Mouse (Mus musculus): ENCODE data around the gene Ptpn11. TPM values are rescaled to one million over a fixed set of nuclear protein-coding genes. Genes with fewer than 3 reads are reported as not detected.

Ptpn11 gene
- polyA plus RNA-seq, 1 experiment from 2014 or later, result 10.6 TPM

- no peak overlapping the region for H3K27ac ChIP-seq (ENCODE audit: low read depth)
- H3K4me2 ChIP-seq (ENCODE audit: low read depth, low read length), result no peak overlapping the region
- 85% methylated on average over 4 of the region's 4 CpGs for WGBS (ENCODE audit: insufficient replicate concordance)
- H3K4me3 ChIP-seq (ENCODE audit: low read depth, low read length), result no peak overlapping the region
- DNase-seq (no peak), ATAC-seq (no peak)
- no peak overlapping the region for H3K9ac ChIP-seq (replicated peaks)
- H3K4me1 ChIP-seq (ENCODE audit: insufficient read depth), result no peaks in the 10 kb centered on the region
- TF ChIP-seq EP300 (IDR thresholded peaks at IDR 0.05; ENCODE audit: low read depth), result no peak
- no peak for TF ChIP-seq CTCF (IDR thresholded peaks at IDR 0.05; ENCODE audit: low read depth)
- peaks cover 73% of the 10 kb centered on the region for H3K36me3 ChIP-seq (replicated peaks; ENCODE audit: insufficient read depth, low read length)
- H3K9me3 ChIP-seq (ENCODE audit: low read length), result no peaks in the 10 kb centered on the region
- H3K27me3 ChIP-seq (ENCODE audit: insufficient read depth, low read length), result no peaks in the 10 kb centered on the region
Observed at GRCm38 (mm10) chr5:121150684-121151083, 40.5 kb downstream of the Ptpn11 start.

- no peaks in the 10 kb centered on the region for H3K4me1 ChIP-seq (ENCODE audit: insufficient read depth)
- no peak overlapping the region for H3K9ac ChIP-seq (replicated peaks)
- no peak for TF ChIP-seq CTCF (IDR thresholded peaks at IDR 0.05; ENCODE audit: low read depth)
- TF ChIP-seq EP300 (IDR thresholded peaks at IDR 0.05; ENCODE audit: low read depth), result no peak
- H3K27me3 ChIP-seq (ENCODE audit: insufficient read depth, low read length), result no peaks in the 10 kb centered on the region
- H3K4me3 ChIP-seq (ENCODE audit: low read depth, low read length), result no peak overlapping the region
- peaks cover 69% of the 10 kb centered on the region for H3K36me3 ChIP-seq (replicated peaks; ENCODE audit: insufficient read depth, low read length)
- H3K4me2 ChIP-seq (ENCODE audit: low read depth, low read length), result no peak overlapping the region
- no peaks in the 10 kb centered on the region for H3K9me3 ChIP-seq (ENCODE audit: low read length)
- H3K27ac ChIP-seq (ENCODE audit: low read depth), result no peak overlapping the region
- DNase-seq (peak; percentile 42), ATAC-seq (peak; percentile 82)
- 39% methylated on average over 1 of the region's 1 CpGs for WGBS (ENCODE audit: insufficient replicate concordance)
Observed at GRCm38 (mm10) chr5:121149246-121149645, 42.0 kb downstream of the Ptpn11 start.

GRCm38 (mm10) chr5:121146275-121146674, 44.9 kb downstream of the Ptpn11 start:
- DNase-seq, result no peak
- H3K36me3 ChIP-seq (replicated peaks; ENCODE audit: insufficient read depth, low read length), result peaks cover 71% of the 10 kb centered on the region

GRCm38 (mm10) chr5:121145609-121146008, 45.6 kb downstream of the Ptpn11 start:
- Histone ChIP-seq H3K4me2 (ENCODE audit: low read depth, low read length) (no peak overlapping the region), H3K9ac (replicated peaks) (no peak overlapping the region), H3K36me3 (replicated peaks; ENCODE audit: insufficient read depth, low read length) (peaks cover 66% of the 10 kb centered on the region), H3K27ac (ENCODE audit: low read depth) (no peak overlapping the region), H3K4me3 (ENCODE audit: low read depth, low read length) (no peak overlapping the region), H3K4me1 (ENCODE audit: insufficient read depth) (no peaks in the 10 kb centered on the region), H3K27me3 (ENCODE audit: insufficient read depth, low read length) (no peaks in the 10 kb centered on the region), H3K9me3 (ENCODE audit: low read length) (no peaks in the 10 kb centered on the region)
- no peak for DNase-seq
- WGBS (ENCODE audit: insufficient replicate concordance), result 83% methylated on average over 5 of the region's 5 CpGs
- TF ChIP-seq EP300 (IDR thresholded peaks at IDR 0.05; ENCODE audit: low read depth) (no peak), CTCF (IDR thresholded peaks at IDR 0.05; ENCODE audit: low read depth) (no peak)
- no peak for ATAC-seq

More at GRCm38 (mm10) chr5:121146275-121146674, 44.9 kb downstream of the Ptpn11 start:
- TF ChIP-seq EP300 (IDR thresholded peaks at IDR 0.05; ENCODE audit: low read depth) (no peak), CTCF (IDR thresholded peaks at IDR 0.05; ENCODE audit: low read depth) (no peak)
- H3K9ac ChIP-seq (replicated peaks), result no peak overlapping the region
- no peak overlapping the region for H3K4me3 ChIP-seq (ENCODE audit: low read depth, low read length)
- no peaks in the 10 kb centered on the region for H3K27me3 ChIP-seq (ENCODE audit: insufficient read depth, low read length)
- no peaks in the 10 kb centered on the region for H3K4me1 ChIP-seq (ENCODE audit: insufficient read depth)
- ATAC-seq, result no peak
- H3K4me2 ChIP-seq (ENCODE audit: low read depth, low read length), result no peak overlapping the region
- no peaks in the 10 kb centered on the region for H3K9me3 ChIP-seq (ENCODE audit: low read length)
- H3K27ac ChIP-seq (ENCODE audit: low read depth), result no peak overlapping the region
- WGBS (ENCODE audit: insufficient replicate concordance), result 92% methylated on average over 5 of the region's 5 CpGs

GRCm38 (mm10) chr5:121144441-121145238, 46.6 kb downstream of the Ptpn11 start:
- Histone ChIP-seq H3K4me3 (ENCODE audit: low read depth, low read length) (no peak overlapping the region), H3K4me2 (ENCODE audit: low read depth, low read length) (no peak overlapping the region), H3K9ac (replicated peaks) (no peak overlapping the region), H3K27me3 (ENCODE audit: insufficient read depth, low read length) (no peaks in the 10 kb centered on the region), H3K4me1 (ENCODE audit: insufficient read depth) (no peaks in the 10 kb centered on the region), H3K27ac (ENCODE audit: low read depth) (no peak overlapping the region), H3K36me3 (replicated peaks; ENCODE audit: insufficient read depth, low read length) (peaks cover 59% of the 10 kb centered on the region), H3K9me3 (ENCODE audit: low read length) (no peaks in the 10 kb centered on the region)
- no peak for DNase-seq
- ATAC-seq, result no peak
- TF ChIP-seq CTCF (IDR thresholded peaks at IDR 0.05; ENCODE audit: low read depth), result no peak
- no peak for TF ChIP-seq EP300 (IDR thresholded peaks at IDR 0.05; ENCODE audit: low read depth)
- WGBS (ENCODE audit: insufficient replicate concordance), result 82% methylated on average over 13 of the region's 13 CpGs

GRCm38 (mm10) chr5:121142431-121143119, 48.6 kb downstream of the Ptpn11 start:
- Histone ChIP-seq H3K9me3 (ENCODE audit: low read length) (no peaks in the 10 kb centered on the region), H3K27ac (ENCODE audit: low read depth) (no peak overlapping the region), H3K4me1 (ENCODE audit: insufficient read depth) (no peaks in the 10 kb centered on the region), H3K4me3 (ENCODE audit: low read depth, low read length) (no peak overlapping the region), H3K9ac (replicated peaks) (no peak overlapping the region), H3K36me3 (replicated peaks; ENCODE audit: insufficient read depth, low read length) (peaks cover 58% of the 10 kb centered on the region), H3K4me2 (ENCODE audit: low read depth, low read length) (no peak overlapping the region), H3K27me3 (ENCODE audit: insufficient read depth, low read length) (no peaks in the 10 kb centered on the region)
- TF ChIP-seq CTCF (IDR thresholded peaks at IDR 0.05; ENCODE audit: low read depth) (no peak), EP300 (IDR thresholded peaks at IDR 0.05; ENCODE audit: low read depth) (no peak)
- WGBS (ENCODE audit: insufficient replicate concordance), result 86% methylated on average over 14 of the region's 14 CpGs
- ATAC-seq, result no peak
- DNase-seq, result no peak
